Mouse (Mus musculus): Measurements from ENCODE around the gene Pde6d. TPM values are rescaled to one million over a fixed set of nuclear protein-coding genes. Genes with fewer than 3 reads are reported as not detected.

Pde6d gene
- total and polyA plus RNA-seq, 2 experiments from 2014 or later, result 39.1 to 112 TPM

GRCm38 (mm10) chr1:86500681-86501080 is 81.7 kb downstream of the Pde6d start:
- Histone ChIP-seq H3K27ac (peak overlapping the region; percentile 37), H3K4me1 (ENCODE audit: insufficient read depth, low read length) (peaks cover 20% of the 10 kb centered on the region), H3K27me3 (ENCODE audit: insufficient read depth, low read length) (no peaks in the 10 kb centered on the region), H3K9ac (replicated peaks; ENCODE audit: low read length) (no peak overlapping the region), H3K9me3 (ENCODE audit: low read length) (no peaks in the 10 kb centered on the region), H3K36me3 (ENCODE audit: insufficient read depth, low read length) (no peaks in the 10 kb centered on the region), H3K4me3 (ENCODE audit: low read length) (no peak overlapping the region), H3K4me2 (ENCODE audit: low read depth, low read length) (no peak overlapping the region)
- no peak for DNase-seq (ENCODE audit: low spot score)
- no peak for TF ChIP-seq CTCF (IDR thresholded peaks at IDR 0.05; ENCODE audit: low read depth)
- no peak for ATAC-seq
- WGBS, result 75% methylated on average over 4 of the region's 4 CpGs

- Histone ChIP-seq H3K4me2 (ENCODE audit: low read depth, low read length) (no peak overlapping the region), H3K9me3 (ENCODE audit: low read length) (no peaks in the 10 kb centered on the region), H3K4me1 (ENCODE audit: insufficient read depth, low read length) (peaks cover 12% of the 10 kb centered on the region), H3K4me3 (ENCODE audit: low read length) (no peak overlapping the region), H3K36me3 (ENCODE audit: insufficient read depth, low read length) (no peaks in the 10 kb centered on the region), H3K27ac (no peak overlapping the region), H3K9ac (replicated peaks; ENCODE audit: low read length) (no peak overlapping the region), H3K27me3 (ENCODE audit: insufficient read depth, low read length) (no peaks in the 10 kb centered on the region)
- ATAC-seq, result no peak
- peak; percentile 67 for DNase-seq (ENCODE audit: low spot score)
- WGBS, result 42% methylated on average over 3 of the region's 3 CpGs
- TF ChIP-seq CTCF (IDR thresholded peaks at IDR 0.05; ENCODE audit: low read depth), result peak; percentile 75
Observed at GRCm38 (mm10) chr1:86499903-86500302, 82.5 kb downstream of the Pde6d start.

GRCm38 (mm10) chr1:86498611-86499010 is 83.8 kb downstream of the Pde6d start:
- H3K4me2 ChIP-seq (ENCODE audit: low read depth, low read length), result no peak overlapping the region
- DNase-seq (ENCODE audit: low spot score) (peak; percentile 17), ATAC-seq (no peak)
- H3K4me3 ChIP-seq (ENCODE audit: low read length), result no peak overlapping the region
- H3K4me1 ChIP-seq (ENCODE audit: insufficient read depth, low read length), result peaks cover 10% of the 10 kb centered on the region
- H3K36me3 ChIP-seq (ENCODE audit: insufficient read depth, low read length), result no peaks in the 10 kb centered on the region
- no peak overlapping the region for H3K27ac ChIP-seq
- H3K9ac ChIP-seq (replicated peaks; ENCODE audit: low read length), result no peak overlapping the region
- no peaks in the 10 kb centered on the region for H3K9me3 ChIP-seq (ENCODE audit: low read length)
- WGBS, result 56% methylated on average over 1 of the region's 1 CpGs
- TF ChIP-seq CTCF (IDR thresholded peaks at IDR 0.05; ENCODE audit: low read depth), result no peak
- H3K27me3 ChIP-seq (ENCODE audit: insufficient read depth, low read length), result no peaks in the 10 kb centered on the region

GRCm38 (mm10) chr1:86497986-86498385 is 84.4 kb downstream of the Pde6d start:
- 51% methylated on average over 3 of the region's 3 CpGs for WGBS
- ATAC-seq, result no peak
- Histone ChIP-seq H3K9me3 (ENCODE audit: low read length) (no peaks in the 10 kb centered on the region), H3K36me3 (ENCODE audit: insufficient read depth, low read length) (no peaks in the 10 kb centered on the region), H3K9ac (replicated peaks; ENCODE audit: low read length) (no peak overlapping the region), H3K4me2 (ENCODE audit: low read depth, low read length) (no peak overlapping the region), H3K4me1 (ENCODE audit: insufficient read depth, low read length) (peaks cover 5% of the 10 kb centered on the region), H3K4me3 (ENCODE audit: low read length) (no peak overlapping the region), H3K27ac (no peak overlapping the region), H3K27me3 (ENCODE audit: insufficient read depth, low read length) (no peaks in the 10 kb centered on the region)
- DNase-seq (ENCODE audit: low spot score), result no peak
- no peak for TF ChIP-seq CTCF (IDR thresholded peaks at IDR 0.05; ENCODE audit: low read depth)

GRCm38 (mm10) chr1:86497361-86497760 is 85.1 kb downstream of the Pde6d start:
- H3K36me3 ChIP-seq (ENCODE audit: insufficient read depth, low read length), result no peaks in the 10 kb centered on the region
- no peak for ATAC-seq
- no peak overlapping the region for H3K9ac ChIP-seq (replicated peaks; ENCODE audit: low read length)
- 74% methylated on average over 5 of the region's 5 CpGs for WGBS
- no peak overlapping the region for H3K27ac ChIP-seq
- no peak overlapping the region for H3K4me2 ChIP-seq (ENCODE audit: low read depth, low read length)
- H3K4me3 ChIP-seq (ENCODE audit: low read length), result no peak overlapping the region
- no peaks in the 10 kb centered on the region for H3K27me3 ChIP-seq (ENCODE audit: insufficient read depth, low read length)
- no peak for DNase-seq (ENCODE audit: low spot score)
- no peak for TF ChIP-seq CTCF (IDR thresholded peaks at IDR 0.05; ENCODE audit: low read depth)
- H3K4me1 ChIP-seq (ENCODE audit: insufficient read depth, low read length), result peaks cover 5% of the 10 kb centered on the region
- no peaks in the 10 kb centered on the region for H3K9me3 ChIP-seq (ENCODE audit: low read length)

GRCm38 (mm10) chr1:86496340-86496739 is 86.1 kb downstream of the Pde6d start:
- peaks cover 12% of the 10 kb centered on the region for H3K4me1 ChIP-seq (ENCODE audit: insufficient read depth, low read length)
- TF ChIP-seq CTCF (IDR thresholded peaks at IDR 0.05; ENCODE audit: low read depth), result no peak
- WGBS, result 96% methylated on average over 4 of the region's 4 CpGs
- no peak overlapping the region for H3K4me2 ChIP-seq (ENCODE audit: low read depth, low read length)
- H3K27ac ChIP-seq, result no peak overlapping the region
- H3K4me3 ChIP-seq (ENCODE audit: low read length), result no peak overlapping the region
- no peak overlapping the region for H3K9ac ChIP-seq (replicated peaks; ENCODE audit: low read length)
- DNase-seq (ENCODE audit: low spot score) (no peak), ATAC-seq (no peak)
- no peaks in the 10 kb centered on the region for H3K36me3 ChIP-seq (ENCODE audit: insufficient read depth, low read length)
- no peaks in the 10 kb centered on the region for H3K9me3 ChIP-seq (ENCODE audit: low read length)
- no peaks in the 10 kb centered on the region for H3K27me3 ChIP-seq (ENCODE audit: insufficient read depth, low read length)

- no peak for DNase-seq (ENCODE audit: low spot score)
- no peak for ATAC-seq
- no peak overlapping the region for H3K4me2 ChIP-seq (ENCODE audit: low read depth, low read length)
- peaks cover 9% of the 10 kb centered on the region for H3K4me1 ChIP-seq (ENCODE audit: insufficient read depth, low read length)
- H3K9ac ChIP-seq (replicated peaks; ENCODE audit: low read length), result no peak overlapping the region
- TF ChIP-seq CTCF (IDR thresholded peaks at IDR 0.05; ENCODE audit: low read depth), result no peak
- no peak overlapping the region for H3K27ac ChIP-seq
- H3K4me3 ChIP-seq (ENCODE audit: low read length), result no peak overlapping the region
- H3K9me3 ChIP-seq (ENCODE audit: low read length), result no peaks in the 10 kb centered on the region
- no peaks in the 10 kb centered on the region for H3K36me3 ChIP-seq (ENCODE audit: insufficient read depth, low read length)
- 91% methylated on average over 3 of the region's 3 CpGs for WGBS
- H3K27me3 ChIP-seq (ENCODE audit: insufficient read depth, low read length), result no peaks in the 10 kb centered on the region
Observed at GRCm38 (mm10) chr1:86493783-86494182, 88.6 kb downstream of the Pde6d start.

Other genes starting within 250 kb of the Pde6d start
- 15.1 and 17.2 TPM in 2 replicates for gene Ncl, start 223.2 kb downstream of the Pde6d start, total RNA-seq (2014; rRNA removed)
- 203 and 213 TPM in 2 replicates for gene Ncl, start 223.2 kb downstream of the Pde6d start, polyA plus RNA-seq (2015; fragmentation: Nextera tagmentation; extraction: Ambion mirVana)
- gene Nmur1, start 156.4 kb downstream of the Pde6d start, total RNA-seq (2014; rRNA removed), result 0.16 TPM in 1 of 2 replicates, not detected in the other
- 0.16 and 0.24 TPM in 2 replicates for gene Nmur1, start 156.4 kb downstream of the Pde6d start, polyA plus RNA-seq (2015; fragmentation: Nextera tagmentation; extraction: Ambion mirVana)
- not detected in 2 replicates for gene Tex44, start 156.3 kb downstream of the Pde6d start, total RNA-seq (2014; rRNA removed)
- gene Tex44, start 156.3 kb downstream of the Pde6d start, polyA plus RNA-seq (2015; fragmentation: Nextera tagmentation; extraction: Ambion mirVana), result not detected in 2 replicates
- gene Ptma, start 55.9 kb downstream of the Pde6d start, total RNA-seq (2014; rRNA removed), result 619 and 723 TPM in 2 replicates
- gene Ptma, start 55.9 kb downstream of the Pde6d start, polyA plus RNA-seq (2015; fragmentation: Nextera tagmentation; extraction: Ambion mirVana), result 1,399 and 1,474 TPM in 2 replicates
- gene Cops7b, start 275 bp upstream of the Pde6d start, total RNA-seq (2014; rRNA removed), result 33.6 and 47.0 TPM in 2 replicates
- 44.7 and 48.3 TPM in 2 replicates for gene Cops7b, start 275 bp upstream of the Pde6d start, polyA plus RNA-seq (2015; fragmentation: Nextera tagmentation; extraction: Ambion mirVana)
- 13.5 and 14.6 TPM in 2 replicates for gene Nppc, start 87.9 kb upstream of the Pde6d start, total RNA-seq (2014; rRNA removed)
- gene Nppc, start 87.9 kb upstream of the Pde6d start, polyA plus RNA-seq (2015; fragmentation: Nextera tagmentation; extraction: Ambion mirVana), result 22.7 and 27.7 TPM in 2 replicates
- gene Dis3l2, start 121.2 kb upstream of the Pde6d start, total RNA-seq (2014; rRNA removed), result 37.2 and 40.0 TPM in 2 replicates
- gene Dis3l2, start 121.2 kb upstream of the Pde6d start, polyA plus RNA-seq (2015; fragmentation: Nextera tagmentation; extraction: Ambion mirVana), result 29.6 and 33.2 TPM in 2 replicates

All from hindbrain, postnatal 0 days (tissue).